Mouse (Mus musculus) splenic B cell, adult 2 months (primary cell): Measurements from ENCODE around the gene 1700001K19Rik.
"Not testable (repeated sequence)": the region's sequence is repeated elsewhere in the genome, so short reads cannot be mapped to it uniquely, and the experiment has no call there.

Experiments
- DNase-seq: peaks from one replicate; pipeline ENCODE4 v3.0.0-alpha.2; 2011; ENCODE audit warnings: low read depth, low spot score
- H3K27me3 ChIP-seq: 2 replicates; pipeline ENCODE4 v1.6.1; 2012; ENCODE audit warnings: mild to moderate bottlenecking, low read length, moderate library complexity, mixed read lengths; ENCODE audit not compliant: control insufficient read depth, poor library complexity, insufficient read depth, severe bottlenecking
- H3K36me3 ChIP-seq: 2 replicates; pipeline ENCODE4 v1.6.1; 2012; ENCODE audit warnings: mild to moderate bottlenecking, low read length, moderate library complexity, mixed read lengths; ENCODE audit not compliant: control insufficient read depth, poor library complexity, insufficient read depth, severe bottlenecking

Gene 1700001K19Rik

GRCm38 (mm10) chr12:110700730-110701129, 18.3 kb upstream of the 1700001K19Rik start:
- no peaks in the 10 kb centered on the region for H3K27me3 ChIP-seq
- DNase-seq = no peak
- no peaks in the 10 kb centered on the region for H3K36me3 ChIP-seq

- Histone ChIP-seq H3K36me3 (peaks cover 6% of the 10 kb centered on the region), H3K27me3 (no peaks in the 10 kb centered on the region)
- DNase-seq = no peak
These were observed 16.7 kb upstream of the 1700001K19Rik start for GRCm38 (mm10) chr12:110699171-110699547.

- Histone ChIP-seq H3K27me3 (no peaks in the 10 kb centered on the region), H3K36me3 (peaks cover 9% of the 10 kb centered on the region)
- DNase-seq = no peak
These were observed 16.2 kb upstream of the 1700001K19Rik start for GRCm38 (mm10) chr12:110698523-110699170.

GRCm38 (mm10) chr12:110698080-110698479, 15.7 kb upstream of the 1700001K19Rik start:
- DNase-seq = no peak
- Histone ChIP-seq H3K27me3 (no peaks in the 10 kb centered on the region), H3K36me3 (peaks cover 11% of the 10 kb centered on the region)

GRCm38 (mm10) chr12:110697457-110697856, 15.0 kb upstream of the 1700001K19Rik start:
- H3K27me3 ChIP-seq = no peaks in the 10 kb centered on the region
- no peak for DNase-seq

GRCm38 (mm10) chr12:110696975-110697400, 14.6 kb upstream of the 1700001K19Rik start:
- DNase-seq = no peak
- peaks cover 14% of the 10 kb centered on the region for H3K36me3 ChIP-seq
- no peaks in the 10 kb centered on the region for H3K27me3 ChIP-seq

More at GRCm38 (mm10) chr12:110697457-110697856, 15.0 kb upstream of the 1700001K19Rik start:
- peaks cover 14% of the 10 kb centered on the region for H3K36me3 ChIP-seq

- Histone ChIP-seq H3K36me3 (peaks cover 14% of the 10 kb centered on the region), H3K27me3 (no peaks in the 10 kb centered on the region)
- peak; percentile 98 for DNase-seq
These were observed 14.0 kb upstream of the 1700001K19Rik start for GRCm38 (mm10) chr12:110696173-110696974.

- no peaks in the 10 kb centered on the region for H3K27me3 ChIP-seq
- peaks cover 15% of the 10 kb centered on the region for H3K36me3 ChIP-seq
- DNase-seq = peak; percentile 67
These were observed 13.3 kb upstream of the 1700001K19Rik start for GRCm38 (mm10) chr12:110695676-110696171.

GRCm38 (mm10) chr12:110693378-110693777, 11.0 kb upstream of the 1700001K19Rik start:
- H3K27me3 ChIP-seq = not testable (repeated sequence)
- peak; percentile 32 for DNase-seq
- peaks cover 24% of the 10 kb centered on the region for H3K36me3 ChIP-seq

- peak; percentile 61 for DNase-seq
- Histone ChIP-seq H3K36me3 (peaks cover 24% of the 10 kb centered on the region), H3K27me3 (no peaks in the 10 kb centered on the region)
These were observed 7.7 kb upstream of the 1700001K19Rik start for GRCm38 (mm10) chr12:110689919-110690643.

GRCm38 (mm10) chr12:110688921-110689320, 6.5 kb upstream of the 1700001K19Rik start:
- not testable (repeated sequence) for H3K27me3 ChIP-seq
- H3K36me3 ChIP-seq = peaks cover 18% of the 10 kb centered on the region
- peak; percentile 54 for DNase-seq

GRCm38 (mm10) chr12:110687894-110688734, 5.7 kb upstream of the 1700001K19Rik start:
- peak; percentile 53 for DNase-seq
- peaks cover 13% of the 10 kb centered on the region for H3K36me3 ChIP-seq
- H3K27me3 ChIP-seq = no peaks in the 10 kb centered on the region

- peak; percentile 47 for DNase-seq
- Histone ChIP-seq H3K36me3 (no peaks in the 10 kb centered on the region), H3K27me3 (no peaks in the 10 kb centered on the region)
These were observed 1.2 kb upstream of the 1700001K19Rik start for GRCm38 (mm10) chr12:110683580-110683979.

GRCm38 (mm10) chr12:110681878-110682277, 541 bp downstream of the 1700001K19Rik start:
- peak; percentile 55 for DNase-seq
- Histone ChIP-seq H3K27me3 (no peaks in the 10 kb centered on the region), H3K36me3 (no peaks in the 10 kb centered on the region)
